Mouse (Mus musculus) cerebellum, adult 9-10 months (tissue): ENCODE results near the gene Celsr1.

Experiments used
- DNase-seq: peaks from one replicate; pipeline ENCODE4 v3.0.0; 2022

Gene Celsr1

DNA sequence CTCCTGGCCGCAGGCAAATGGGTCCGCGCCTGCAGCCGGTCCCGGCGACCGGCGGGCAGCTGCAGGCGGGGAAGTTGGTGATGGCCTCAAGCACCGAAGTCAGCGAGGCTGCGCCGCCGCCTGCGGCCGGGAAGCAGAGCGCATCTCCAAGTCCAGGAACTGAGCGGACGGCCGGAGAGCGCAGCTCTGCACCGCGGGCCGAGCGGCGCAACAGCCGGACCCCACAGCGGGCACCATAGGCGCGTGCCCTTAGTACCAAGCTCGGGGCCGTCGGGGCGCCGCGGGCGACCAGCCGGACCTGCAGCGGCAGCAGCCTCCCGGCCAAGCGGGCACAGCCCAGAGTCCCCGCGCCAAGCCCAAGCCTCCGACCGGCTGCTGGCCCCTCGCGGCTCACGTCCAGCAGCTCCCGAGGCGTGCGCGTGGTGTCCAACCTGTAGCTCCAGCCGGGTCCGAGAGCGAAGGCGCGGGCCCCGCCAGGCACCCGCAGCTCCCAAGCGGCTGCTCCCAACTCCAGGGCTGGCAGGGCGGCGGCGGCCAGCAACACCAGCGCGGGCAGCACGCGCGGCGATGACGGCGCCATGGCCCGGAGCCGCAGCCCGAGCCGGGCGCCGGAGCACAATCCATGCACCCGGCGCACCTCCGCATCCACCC lies at the start of gene Celsr1:
TSS of gene Celsr1 (minus strand) at position 587 of the 651 bp plus-strand sequence.
- DNase-seq, result no peak

DNA sequence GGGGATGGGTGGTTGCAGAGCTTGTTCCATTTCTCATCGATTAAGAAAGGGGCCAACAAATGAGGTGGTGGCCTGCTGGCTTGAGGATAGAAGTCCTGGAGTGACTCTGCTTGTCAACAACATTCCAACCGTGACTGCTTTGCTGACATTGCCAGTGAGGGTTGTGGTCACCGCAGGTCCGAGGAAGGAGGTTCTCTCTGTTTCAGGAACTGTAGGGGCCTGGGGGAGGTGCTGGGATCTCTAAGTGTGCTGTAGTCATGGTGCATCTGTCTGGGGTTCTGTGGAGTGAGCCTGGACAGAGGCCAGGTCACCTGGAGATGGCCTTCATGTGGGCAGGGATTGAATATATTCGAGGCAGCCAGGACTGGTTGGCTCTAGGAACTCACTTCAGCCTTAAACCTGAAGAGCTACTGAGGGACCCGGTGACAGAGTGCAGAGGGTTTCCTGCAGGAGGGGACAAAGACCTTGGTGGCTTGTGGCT lies 49.7 kb upstream of the Celsr1 start:
- DNase-seq, result no peak

DNA sequence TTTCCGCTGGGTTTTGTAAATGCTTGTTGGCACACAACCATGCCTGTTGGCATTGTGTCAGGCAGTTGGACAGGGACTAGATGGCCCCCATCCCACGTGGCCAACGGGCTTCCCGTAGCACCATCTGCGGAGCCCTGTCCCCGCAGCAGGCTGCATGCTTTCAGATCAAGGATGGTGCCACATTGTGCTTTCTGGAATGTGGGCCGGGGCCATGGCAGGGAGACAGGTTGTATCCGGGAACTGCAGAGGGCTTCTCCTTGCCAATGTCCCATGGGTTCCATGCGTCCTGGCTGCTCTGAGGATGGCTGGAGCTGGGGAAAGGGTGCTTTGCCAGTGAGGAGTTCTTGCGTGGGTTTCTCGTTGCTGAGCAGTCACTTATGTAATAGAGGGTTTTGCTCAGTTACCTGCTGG lies 49.0 kb upstream of the Celsr1 start:
- peak; percentile 92 for DNase-seq

DNA sequence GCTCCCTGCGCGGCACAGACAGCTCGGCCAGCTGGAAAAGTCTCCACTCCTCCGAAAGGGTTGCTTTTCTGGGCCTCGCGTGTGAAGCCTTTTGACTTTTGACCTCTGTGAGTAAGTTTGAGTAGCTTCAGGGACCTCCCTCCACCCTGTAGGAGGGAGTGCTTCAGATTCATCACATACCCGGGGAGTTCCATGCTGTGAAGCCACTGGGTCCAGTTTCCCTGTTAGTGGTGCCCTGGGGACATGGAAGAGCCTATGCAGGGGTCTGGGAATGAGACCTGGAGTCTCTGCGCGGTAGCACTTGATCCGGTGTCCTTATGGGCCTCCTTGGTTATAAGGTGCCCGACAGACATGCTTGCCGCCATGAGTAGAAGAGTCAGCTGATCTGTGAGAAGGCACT lies 48.1 kb upstream of the Celsr1 start:
- DNase-seq, result no peak

DNA sequence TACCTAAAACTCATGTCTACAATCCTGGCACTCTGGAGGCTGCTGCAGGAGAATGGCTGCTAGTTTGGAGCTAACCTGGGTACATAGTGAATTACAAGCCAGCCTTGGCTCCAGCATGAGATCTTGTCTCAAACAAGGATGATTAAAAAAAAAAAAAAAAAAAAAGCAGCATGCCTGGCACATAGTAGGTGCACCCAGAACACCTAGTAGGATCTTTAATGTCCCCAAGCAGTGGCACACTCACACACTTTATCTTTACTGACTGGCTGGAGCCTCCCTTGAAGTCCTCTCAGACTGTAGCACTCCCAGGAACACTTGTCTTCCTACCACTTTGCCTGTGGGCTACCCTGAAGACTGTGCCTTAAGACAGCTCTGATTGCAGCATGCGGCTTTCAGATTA lies 46.8 kb upstream of the Celsr1 start:
- DNase-seq, result no peak

DNA sequence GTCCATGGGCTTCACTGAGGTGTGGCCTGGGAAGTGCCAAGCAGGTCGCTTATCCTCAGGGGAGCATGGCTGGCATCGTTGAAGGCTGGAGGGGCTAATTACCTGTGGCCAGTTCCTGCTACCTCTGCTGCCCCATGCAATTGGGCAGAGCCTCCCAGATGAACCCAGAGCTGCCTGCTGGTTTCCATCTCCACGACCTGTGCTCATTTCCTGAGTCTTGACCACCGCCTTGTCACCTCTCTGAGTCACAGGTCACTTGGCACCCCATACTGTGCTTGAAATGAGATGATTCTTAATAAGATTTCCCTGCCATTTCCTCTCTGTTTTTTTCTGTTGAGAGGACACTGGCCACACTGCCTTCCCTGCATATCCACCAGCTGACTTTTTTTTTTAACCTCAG lies 46.3 kb upstream of the Celsr1 start:
- no peak for DNase-seq

DNA sequence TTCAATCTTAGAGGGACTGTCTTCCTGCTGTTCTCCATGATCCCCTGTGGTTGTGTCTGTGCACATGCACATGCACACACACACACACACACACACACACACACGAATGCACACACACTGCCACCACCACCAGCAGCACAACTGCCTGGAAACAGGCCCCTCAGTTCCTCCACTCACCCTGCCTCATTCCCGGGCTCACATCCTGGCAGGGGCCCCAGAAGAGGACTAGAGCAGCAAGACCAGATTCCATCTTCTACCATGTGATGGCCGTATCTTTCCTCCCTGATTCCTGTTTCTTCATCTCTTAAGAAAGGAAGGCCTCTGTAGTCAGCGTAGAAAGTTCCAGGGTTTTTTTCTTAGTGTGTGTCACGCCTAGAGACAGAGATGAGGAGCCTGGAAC lies 45.9 kb upstream of the Celsr1 start:
- DNase-seq, result no peak

DNA sequence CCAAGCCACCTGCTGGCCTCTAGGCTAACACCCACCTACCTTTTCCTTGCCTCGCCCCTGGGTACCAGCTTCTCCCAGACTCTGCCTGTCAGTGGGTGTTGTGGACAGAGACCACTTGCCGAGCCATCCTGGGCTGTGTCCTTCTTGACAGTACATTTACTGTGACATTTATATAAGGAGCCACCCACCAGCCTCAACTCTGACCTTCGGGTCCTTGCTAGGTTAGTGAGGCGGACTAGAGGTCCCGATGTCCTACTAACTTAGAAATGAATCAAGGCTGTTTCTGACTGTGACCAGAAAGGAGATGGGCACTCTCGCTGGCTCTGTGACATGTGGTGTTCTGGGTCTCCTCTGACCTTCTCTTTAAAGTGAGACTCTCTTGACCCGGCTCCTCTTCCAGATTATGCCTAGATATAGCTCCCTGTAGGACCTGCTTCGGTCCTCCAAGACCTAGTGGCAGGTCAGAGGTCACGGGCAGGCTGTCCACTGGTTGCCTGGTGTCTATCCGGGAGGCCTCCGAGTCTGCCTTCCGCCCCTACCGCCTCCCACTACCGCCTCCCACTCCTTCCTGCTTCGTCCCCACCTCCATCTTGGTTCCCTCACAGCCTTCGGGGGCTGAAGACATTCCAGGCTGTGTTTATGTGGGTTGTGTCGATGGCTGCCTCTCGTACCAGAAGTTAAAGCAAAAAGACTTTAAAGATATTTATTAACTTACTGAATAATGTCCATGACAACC lies 45.1 kb upstream of the Celsr1 start:
- no peak for DNase-seq

DNA sequence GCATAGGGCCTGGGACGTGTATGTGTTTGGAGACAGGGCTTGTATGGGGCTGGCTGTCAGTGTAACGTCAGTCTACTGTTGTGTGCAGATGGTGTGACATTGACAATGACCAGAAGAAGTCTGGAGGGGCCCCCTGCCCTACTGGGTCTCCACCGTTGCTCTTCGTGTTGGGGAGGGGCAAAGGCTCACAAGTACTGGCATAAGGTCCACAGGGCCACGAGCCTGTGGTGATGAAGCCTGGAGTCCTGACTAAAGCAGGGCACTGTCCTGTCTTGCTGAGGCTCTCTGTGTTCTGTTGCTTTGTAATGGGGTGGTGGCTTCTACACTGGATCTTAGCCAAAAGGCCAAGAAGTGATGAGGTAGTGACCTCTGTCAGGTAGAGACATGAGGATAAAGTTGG lies 44.4 kb upstream of the Celsr1 start:
- no peak for DNase-seq

DNA sequence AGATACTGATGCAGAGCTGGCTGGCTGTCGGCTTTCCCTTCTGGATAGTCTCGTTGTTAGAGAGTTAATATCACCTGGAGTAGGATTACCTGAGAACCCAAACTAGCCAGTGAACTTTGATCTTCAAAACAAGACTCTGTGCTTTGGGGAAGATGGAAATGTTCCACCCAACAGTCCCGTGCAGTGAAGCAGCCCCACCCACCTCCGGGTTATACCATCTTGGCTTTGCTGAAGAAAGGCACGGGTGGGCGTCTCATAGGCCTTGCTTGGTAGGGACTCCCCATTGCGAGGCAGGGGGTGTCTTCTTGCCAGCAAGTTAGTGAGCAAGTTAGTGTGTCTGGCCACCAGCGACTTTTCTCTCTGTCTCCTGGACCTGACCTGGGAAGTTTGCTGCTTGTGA lies 42.8 kb upstream of the Celsr1 start:
- no peak for DNase-seq

DNA sequence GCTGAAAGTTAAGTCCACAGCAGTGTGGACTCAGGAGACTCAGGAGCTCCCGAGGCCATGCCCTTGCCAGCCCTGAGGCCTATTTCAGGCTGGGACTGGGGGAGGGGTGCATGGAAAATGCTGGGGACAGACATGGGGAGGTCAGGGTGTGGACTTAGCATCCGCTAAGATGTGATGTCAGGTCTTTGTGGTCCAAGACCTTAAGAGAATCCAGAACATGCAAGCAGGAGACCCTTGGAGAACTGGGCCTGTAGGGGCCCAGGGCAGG lies 42.4 kb upstream of the Celsr1 start:
- no peak for DNase-seq

DNA sequence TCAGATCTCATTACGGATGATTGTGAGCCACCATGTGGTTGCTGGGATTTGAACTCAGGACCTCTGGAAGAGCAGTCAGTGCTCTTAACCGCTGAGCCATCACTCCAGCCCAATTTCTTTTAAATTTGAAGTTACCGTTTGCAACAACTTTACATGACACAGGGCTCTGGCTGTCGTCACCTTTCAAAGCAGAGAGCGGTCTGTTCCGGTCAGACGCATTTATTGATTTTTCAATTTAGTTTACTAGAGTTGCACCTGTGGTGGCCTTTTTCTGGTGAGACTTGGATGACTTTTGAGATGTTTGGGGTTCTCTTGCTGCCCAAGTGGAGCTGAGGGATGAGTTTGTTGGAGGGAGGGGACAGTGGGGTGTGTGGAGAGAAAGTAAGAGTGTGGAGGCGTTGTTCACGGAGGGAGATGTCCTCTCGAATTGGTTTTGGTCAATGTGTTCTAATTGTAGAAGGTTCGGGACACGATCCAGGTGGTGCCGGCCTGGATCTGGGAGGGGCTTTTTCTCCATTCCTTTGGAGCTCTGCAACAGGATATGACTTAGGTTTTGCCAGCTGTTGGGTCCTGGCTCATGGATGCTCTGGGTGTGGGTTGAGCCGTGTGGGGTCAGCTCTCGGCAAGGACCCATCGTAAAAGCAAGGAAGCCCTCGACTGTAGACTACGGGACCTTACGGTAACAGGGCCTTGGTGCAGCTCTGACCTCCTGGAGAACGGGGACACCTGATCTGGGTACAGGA lies 41.9 kb upstream of the Celsr1 start:
- DNase-seq, result no peak

DNA sequence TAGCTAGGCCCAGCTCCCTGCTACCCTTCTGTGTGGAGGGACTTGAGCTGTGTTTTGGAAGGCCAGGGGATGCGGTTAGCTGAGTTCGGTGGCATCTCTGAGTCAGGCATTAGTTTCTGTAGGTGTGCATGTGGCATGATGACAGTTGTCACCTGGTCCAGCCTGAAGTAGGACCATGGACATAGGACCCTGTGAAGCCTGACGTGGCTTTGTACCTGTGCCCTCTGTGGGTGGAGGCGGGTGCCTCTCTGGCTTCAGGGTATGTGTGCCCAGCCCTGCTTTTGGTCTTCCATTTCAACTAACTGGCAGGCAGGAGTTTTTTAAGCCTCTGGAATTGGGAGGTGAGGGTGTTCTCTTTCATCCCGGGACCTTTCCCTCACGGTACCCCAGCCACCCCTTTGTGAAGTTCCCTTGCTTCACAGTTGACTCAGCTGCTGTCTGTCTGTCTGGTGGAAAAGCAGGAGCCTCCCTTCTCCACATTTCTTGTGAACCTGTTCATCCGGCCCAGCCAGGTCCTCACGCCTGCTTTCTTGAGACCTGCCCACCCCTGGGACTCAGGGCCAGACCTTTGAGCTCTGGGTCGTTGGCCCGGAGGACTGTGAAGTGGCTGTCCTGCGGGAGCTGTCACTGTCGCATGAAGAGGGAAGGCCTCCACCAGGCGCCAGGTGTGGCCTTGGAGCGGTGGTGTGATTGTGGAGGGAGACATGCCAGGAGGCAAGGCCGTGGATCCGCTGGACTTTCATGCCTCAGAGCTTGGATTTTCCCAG lies 40.8 kb upstream of the Celsr1 start:
- DNase-seq, result no peak

DNA sequence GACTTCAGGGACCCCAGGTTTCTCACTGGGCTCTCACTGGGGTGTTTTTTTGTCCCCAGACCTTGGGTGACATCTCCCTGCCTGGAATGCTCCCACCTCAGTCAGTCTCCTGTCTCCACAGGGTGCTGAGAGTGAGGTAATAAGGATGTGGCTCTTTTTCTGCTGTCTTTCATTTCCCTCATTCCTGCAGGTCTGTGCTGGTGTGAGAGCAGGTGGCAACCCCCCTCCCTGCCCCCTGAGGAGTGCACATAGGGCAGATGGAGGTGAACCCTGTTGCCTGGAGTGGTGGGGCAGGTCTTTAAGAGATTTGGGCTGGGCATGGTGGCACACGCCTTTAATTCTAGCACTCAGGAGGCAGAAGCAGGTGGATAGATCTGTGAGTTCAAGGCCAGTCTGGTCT lies 37.6 kb upstream of the Celsr1 start:
- DNase-seq, result no peak

DNA sequence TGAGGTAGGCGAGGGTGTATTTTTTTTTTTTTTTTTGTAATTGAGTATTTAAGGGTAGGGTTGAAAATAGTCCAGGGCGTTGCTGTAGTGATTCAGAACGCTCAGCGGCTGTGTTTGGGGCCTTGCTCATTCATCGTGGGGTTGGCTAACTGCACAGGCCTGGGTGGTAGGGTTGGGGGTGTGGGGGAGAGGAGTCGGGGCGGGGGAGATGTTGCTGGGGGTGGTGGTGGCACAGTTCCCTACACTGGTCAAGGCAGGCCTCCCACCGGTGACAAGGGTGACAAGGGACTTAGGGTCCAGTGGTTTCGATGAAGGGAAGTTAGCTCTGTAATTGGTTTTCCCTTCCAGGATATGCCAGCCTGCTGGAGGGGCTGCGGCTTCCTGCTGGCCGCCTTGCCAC lies 36.8 kb upstream of the Celsr1 start:
- no peak for DNase-seq

DNA sequence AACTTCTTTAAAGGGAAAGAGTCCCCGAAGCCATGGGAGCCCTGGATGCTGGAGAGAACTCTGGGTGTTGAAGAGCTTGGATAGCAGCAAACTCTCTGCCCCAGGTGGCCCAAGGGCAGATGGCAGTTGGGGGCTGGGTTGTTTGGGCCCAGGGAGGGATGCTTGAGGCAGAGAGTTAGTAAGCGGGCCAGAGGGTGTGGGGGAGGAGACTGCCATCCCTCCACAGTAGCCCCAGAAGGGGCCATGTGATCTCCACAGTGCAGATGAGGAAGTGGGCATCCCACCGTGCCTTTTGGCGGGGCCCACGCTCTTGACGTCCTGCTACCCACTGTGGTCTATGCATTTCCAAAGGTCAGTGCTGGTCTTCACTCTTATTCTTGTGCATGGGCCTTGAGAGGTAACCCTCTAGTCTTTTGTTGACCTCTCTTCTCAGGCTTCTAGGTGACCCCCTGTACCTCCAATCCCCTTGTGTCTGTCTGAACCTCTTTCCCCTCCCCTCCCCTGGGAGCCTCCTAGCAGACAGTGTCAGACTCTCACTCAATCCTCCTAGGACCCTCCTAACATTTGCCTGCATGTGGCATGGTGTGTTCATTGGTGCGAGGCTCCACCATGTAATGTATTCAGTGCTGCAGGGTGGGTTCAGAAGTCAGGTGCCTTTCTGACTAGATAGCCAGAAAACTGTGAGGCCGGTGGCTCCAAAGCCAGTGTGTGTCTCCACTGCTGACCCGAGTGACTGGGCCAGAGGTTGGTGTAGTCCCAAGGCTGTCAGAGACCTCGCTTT lies 35.6 kb upstream of the Celsr1 start:
- DNase-seq, result no peak

DNA sequence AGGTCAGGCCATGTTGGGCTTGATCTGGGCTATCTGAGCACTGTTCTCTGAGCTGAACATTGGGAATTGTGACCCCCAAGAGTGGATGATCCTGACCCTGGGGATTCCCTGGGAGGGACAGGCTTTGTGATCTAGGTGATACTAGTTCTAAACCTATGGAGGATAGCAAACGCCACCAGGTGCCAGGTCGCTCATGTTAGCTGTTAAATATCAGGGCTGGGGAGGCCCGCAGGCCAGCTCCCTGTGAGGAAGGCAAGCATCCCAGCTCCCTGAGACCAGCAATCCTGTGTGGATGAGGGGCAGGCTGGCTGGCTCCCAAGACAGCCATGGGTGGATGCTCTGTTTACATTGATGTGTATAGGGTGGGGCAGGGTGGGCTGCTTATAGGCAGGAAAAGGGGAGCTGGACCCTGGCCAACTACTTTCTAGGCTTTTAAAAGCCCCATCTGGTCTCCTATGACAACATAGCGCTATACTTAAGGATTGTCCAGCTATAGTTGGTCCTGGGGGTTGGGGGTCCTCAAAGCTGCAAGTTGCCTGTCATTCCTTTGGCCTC lies 34.4 kb upstream of the Celsr1 start:
- no peak for DNase-seq

DNA sequence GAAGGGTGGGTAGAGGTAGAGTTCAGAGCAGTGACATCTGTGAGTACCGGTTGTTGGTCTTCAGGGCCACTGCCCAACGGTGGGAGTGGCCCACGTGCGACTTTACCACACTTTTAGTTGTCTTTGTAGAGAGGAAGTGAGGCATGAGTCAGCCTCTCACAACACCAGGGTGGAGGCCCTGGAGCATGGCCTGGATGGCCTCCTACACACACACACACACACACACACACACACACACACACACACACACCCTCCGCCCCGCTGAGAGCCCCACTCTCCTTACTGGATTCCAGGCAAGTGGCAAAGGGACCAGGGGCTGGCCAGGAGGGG lies 34.0 kb upstream of the Celsr1 start:
- DNase-seq, result no peak

DNA sequence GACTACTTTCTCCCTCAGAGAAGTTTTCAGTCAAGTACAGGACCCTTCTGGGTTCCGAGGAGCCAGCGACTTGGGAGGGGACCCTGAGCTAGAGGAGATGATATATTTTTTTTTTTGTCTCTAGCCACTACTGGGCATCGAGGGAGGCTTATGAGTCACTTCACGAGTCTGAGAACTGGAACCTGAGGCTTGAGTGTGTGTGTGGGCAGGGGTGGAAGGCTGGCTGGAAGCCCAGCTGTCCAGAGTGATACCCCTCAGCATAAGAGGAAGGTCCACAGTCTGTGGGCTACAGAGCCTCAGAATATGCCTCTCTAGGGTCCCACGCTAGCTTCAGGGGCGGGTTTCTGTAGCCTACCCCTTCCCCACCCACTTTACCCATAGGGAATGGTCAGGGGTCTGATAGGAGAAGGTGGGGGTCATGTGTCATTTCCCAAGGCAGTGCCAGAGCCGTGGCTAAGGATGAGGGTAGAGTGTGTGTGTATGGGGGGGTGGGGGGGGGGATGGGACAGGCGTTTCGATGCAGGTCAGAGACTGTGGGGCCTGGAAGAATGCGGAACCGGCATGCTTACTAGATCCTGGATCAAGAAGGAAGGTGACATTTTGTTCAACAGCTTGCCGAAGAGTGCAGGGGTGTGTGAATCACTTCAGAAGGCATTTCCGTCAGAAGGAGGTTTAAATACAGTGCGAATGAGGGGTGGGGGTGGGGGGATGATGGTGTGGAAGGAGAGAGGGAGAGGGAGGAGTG lies 33.4 kb upstream of the Celsr1 start:
- DNase-seq, result no peak

DNA sequence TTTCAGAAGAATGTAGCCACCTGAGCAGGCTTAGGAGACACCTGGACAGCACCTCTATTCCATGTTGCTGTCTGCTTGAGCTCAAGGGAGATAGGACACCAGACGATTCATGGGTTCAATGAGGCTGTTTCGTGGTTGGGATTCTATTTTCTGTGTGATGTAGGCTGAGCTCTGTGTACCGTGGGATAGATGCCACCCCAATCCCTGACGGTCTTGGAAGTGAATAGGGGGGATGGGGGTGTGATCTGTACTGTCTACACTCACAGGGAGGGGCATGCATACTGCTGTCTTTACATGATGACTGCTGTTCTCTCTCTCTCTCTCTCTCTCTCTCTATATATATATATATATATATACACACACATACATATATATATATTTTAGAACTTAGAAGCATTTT lies 31.8 kb upstream of the Celsr1 start:
- no peak for DNase-seq

DNA sequence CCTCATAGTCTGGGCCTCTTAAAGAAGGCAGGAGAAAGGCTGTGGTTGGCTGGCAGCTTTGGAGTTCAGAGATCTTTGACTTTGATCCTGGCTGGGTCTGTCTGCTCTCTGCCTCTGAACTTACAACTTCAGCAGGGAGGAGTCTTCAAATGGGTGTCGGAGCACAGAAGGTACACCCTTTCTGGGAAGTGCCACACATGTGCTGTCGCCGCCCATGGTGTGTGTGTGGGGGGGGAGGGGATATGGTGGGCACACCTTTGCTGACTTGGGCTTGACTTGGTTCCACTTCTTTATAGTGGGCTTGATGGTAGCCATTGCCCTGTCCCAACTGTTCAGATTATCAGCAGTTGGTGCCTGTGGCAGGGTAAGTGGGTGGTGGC lies 31.3 kb upstream of the Celsr1 start:
- no peak for DNase-seq
